Mouse (Mus musculus): ENCODE results near the gene Stxbp6. TPM values are rescaled to one million over a fixed set of nuclear protein-coding genes. Genes with fewer than 3 reads are reported as not detected.

Stxbp6 gene
- polyA plus RNA-seq, 1 experiment from 2014 or later, result 29.1 TPM

- H3K9ac ChIP-seq (replicated peaks; ENCODE audit: low read length), result no peak overlapping the region
- H3K27me3 ChIP-seq (ENCODE audit: insufficient read depth, low read length), result no peaks in the 10 kb centered on the region
- no peak overlapping the region for H3K4me3 ChIP-seq (ENCODE audit: low read length)
- H3K36me3 ChIP-seq (ENCODE audit: insufficient read depth, low read length), result no peaks in the 10 kb centered on the region
- H3K9me3 ChIP-seq (ENCODE audit: low read length), result no peaks in the 10 kb centered on the region
- 93% methylated on average over 2 of the region's 2 CpGs for WGBS
- H3K4me1 ChIP-seq (ENCODE audit: insufficient read depth, low read length), result no peaks in the 10 kb centered on the region
- no peak overlapping the region for H3K27ac ChIP-seq (ENCODE audit: low read length)
- no peak for ATAC-seq (ENCODE audit: low FRiP score, low TSS enrichment)
- no peak overlapping the region for H3K4me2 ChIP-seq (replicated peaks; ENCODE audit: low read depth, low read length)
These were observed 154.9 kb downstream of the Stxbp6 start for GRCm38 (mm10) chr12:44919613-44920012.

DNA sequence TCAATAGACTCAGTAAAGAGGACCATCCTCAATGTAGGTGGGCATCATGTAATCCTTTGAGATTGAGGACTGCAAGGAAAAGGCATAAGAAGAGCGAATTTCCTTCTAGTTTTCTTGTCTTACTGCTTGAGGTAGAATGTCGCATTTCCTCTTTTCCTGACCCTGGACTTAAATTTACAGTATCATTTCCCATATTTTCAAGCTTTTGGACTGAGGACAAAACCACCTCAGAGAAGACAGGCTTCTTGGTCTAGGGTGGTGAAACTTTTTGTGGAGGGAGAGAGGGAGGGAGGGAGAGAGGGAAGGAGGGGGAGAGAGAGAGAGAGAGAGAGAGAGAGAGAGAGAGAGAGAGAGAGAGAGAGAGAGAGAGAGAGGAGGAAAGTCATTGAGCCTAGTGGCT, 155.6 kb downstream of the Stxbp6 start:
- Histone ChIP-seq H3K27me3 (ENCODE audit: insufficient read depth, low read length) (no peaks in the 10 kb centered on the region), H3K9ac (replicated peaks; ENCODE audit: low read length) (no peak overlapping the region), H3K9me3 (ENCODE audit: low read length) (no peaks in the 10 kb centered on the region), H3K4me1 (ENCODE audit: insufficient read depth, low read length) (no peaks in the 10 kb centered on the region), H3K36me3 (ENCODE audit: insufficient read depth, low read length) (no peaks in the 10 kb centered on the region), H3K4me3 (ENCODE audit: low read length) (no peak overlapping the region), H3K4me2 (replicated peaks; ENCODE audit: low read depth, low read length) (no peak overlapping the region), H3K27ac (ENCODE audit: low read length) (no peak overlapping the region)
- no peak for ATAC-seq (ENCODE audit: low FRiP score, low TSS enrichment)
- WGBS, result 87% methylated on average over 2 of the region's 2 CpGs

- ATAC-seq (ENCODE audit: low FRiP score, low TSS enrichment), result no peak
- Histone ChIP-seq H3K4me3 (ENCODE audit: low read length) (no peak overlapping the region), H3K4me1 (ENCODE audit: insufficient read depth, low read length) (no peaks in the 10 kb centered on the region), H3K9me3 (ENCODE audit: low read length) (no peaks in the 10 kb centered on the region), H3K4me2 (replicated peaks; ENCODE audit: low read depth, low read length) (no peak overlapping the region), H3K27ac (ENCODE audit: low read length) (no peak overlapping the region), H3K27me3 (ENCODE audit: insufficient read depth, low read length) (no peaks in the 10 kb centered on the region), H3K36me3 (ENCODE audit: insufficient read depth, low read length) (no peaks in the 10 kb centered on the region), H3K9ac (replicated peaks; ENCODE audit: low read length) (no peak overlapping the region)
- 64% methylated on average over 4 of the region's 4 CpGs for WGBS
These were observed 160.7 kb downstream of the Stxbp6 start for GRCm38 (mm10) chr12:44913854-44914253.

GRCm38 (mm10) chr12:44908028-44908702, 166.3 kb downstream of the Stxbp6 start:
- H3K36me3 ChIP-seq (ENCODE audit: insufficient read depth, low read length), result no peaks in the 10 kb centered on the region
- H3K9ac ChIP-seq (replicated peaks; ENCODE audit: low read length), result no peak overlapping the region
- H3K4me3 ChIP-seq (ENCODE audit: low read length), result no peak overlapping the region
- H3K9me3 ChIP-seq (ENCODE audit: low read length), result no peaks in the 10 kb centered on the region
- H3K4me1 ChIP-seq (ENCODE audit: insufficient read depth, low read length), result no peaks in the 10 kb centered on the region
- H3K27me3 ChIP-seq (ENCODE audit: insufficient read depth, low read length), result no peaks in the 10 kb centered on the region
- no peak overlapping the region for H3K4me2 ChIP-seq (replicated peaks; ENCODE audit: low read depth, low read length)
- 72% methylated on average over 3 of the region's 3 CpGs for WGBS
- no peak for ATAC-seq (ENCODE audit: low FRiP score, low TSS enrichment)
- no peak overlapping the region for H3K27ac ChIP-seq (ENCODE audit: low read length)

- H3K4me2 ChIP-seq (replicated peaks; ENCODE audit: low read depth, low read length), result no peak overlapping the region
- H3K27me3 ChIP-seq (ENCODE audit: insufficient read depth, low read length), result no peaks in the 10 kb centered on the region
- no peak for ATAC-seq (ENCODE audit: low FRiP score, low TSS enrichment)
- H3K9ac ChIP-seq (replicated peaks; ENCODE audit: low read length), result no peak overlapping the region
- no peaks in the 10 kb centered on the region for H3K36me3 ChIP-seq (ENCODE audit: insufficient read depth, low read length)
- 82% methylated on average over 2 of the region's 2 CpGs for WGBS
- H3K9me3 ChIP-seq (ENCODE audit: low read length), result no peaks in the 10 kb centered on the region
- H3K4me1 ChIP-seq (ENCODE audit: insufficient read depth, low read length), result no peaks in the 10 kb centered on the region
- no peak overlapping the region for H3K4me3 ChIP-seq (ENCODE audit: low read length)
- H3K27ac ChIP-seq (ENCODE audit: low read length), result no peak overlapping the region
These were observed 168.5 kb downstream of the Stxbp6 start for GRCm38 (mm10) chr12:44906001-44906400.

DNA sequence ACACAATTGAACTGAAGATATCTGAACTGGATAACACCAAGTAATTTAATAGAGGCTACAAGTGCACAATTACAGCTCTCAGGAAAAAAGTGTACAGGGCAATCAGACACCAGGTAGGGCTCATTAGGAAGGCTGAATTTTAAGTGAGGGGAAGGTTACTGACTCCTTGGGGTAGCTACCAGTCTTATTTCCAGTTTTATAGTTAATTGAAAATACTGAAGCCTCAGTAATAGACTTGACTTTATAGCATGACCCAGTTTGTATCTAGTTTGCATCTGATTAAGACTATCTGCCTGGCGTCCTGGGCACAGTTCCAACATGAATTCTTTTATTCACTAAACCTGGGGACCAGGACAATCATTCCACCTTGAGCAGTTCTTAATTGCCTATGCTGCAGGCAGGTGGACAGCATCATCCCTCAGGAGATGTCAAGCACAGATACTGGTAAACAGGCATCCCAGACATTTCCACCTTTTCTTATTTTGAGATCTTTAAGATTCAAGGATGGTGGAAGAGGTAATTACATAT, 171.2 kb downstream of the Stxbp6 start:
- no peak overlapping the region for H3K4me3 ChIP-seq (ENCODE audit: low read length)
- no peak overlapping the region for H3K4me2 ChIP-seq (replicated peaks; ENCODE audit: low read depth, low read length)
- no peak for ATAC-seq (ENCODE audit: low FRiP score, low TSS enrichment)
- H3K27me3 ChIP-seq (ENCODE audit: insufficient read depth, low read length), result no peaks in the 10 kb centered on the region
- H3K27ac ChIP-seq (ENCODE audit: low read length), result no peak overlapping the region
- no peak overlapping the region for H3K9ac ChIP-seq (replicated peaks; ENCODE audit: low read length)
- H3K36me3 ChIP-seq (ENCODE audit: insufficient read depth, low read length), result no peaks in the 10 kb centered on the region
- H3K4me1 ChIP-seq (ENCODE audit: insufficient read depth, low read length), result no peaks in the 10 kb centered on the region
- 58% methylated on average over 1 of the region's 1 CpGs for WGBS
- H3K9me3 ChIP-seq (ENCODE audit: low read length), result no peaks in the 10 kb centered on the region

GRCm38 (mm10) chr12:44899173-44899870, 175.2 kb downstream of the Stxbp6 start:
- Histone ChIP-seq H3K4me3 (ENCODE audit: low read length) (no peak overlapping the region), H3K27ac (ENCODE audit: low read length) (no peak overlapping the region), H3K27me3 (ENCODE audit: insufficient read depth, low read length) (no peaks in the 10 kb centered on the region), H3K4me1 (ENCODE audit: insufficient read depth, low read length) (no peaks in the 10 kb centered on the region), H3K36me3 (ENCODE audit: insufficient read depth, low read length) (no peaks in the 10 kb centered on the region), H3K4me2 (replicated peaks; ENCODE audit: low read depth, low read length) (no peak overlapping the region), H3K9me3 (ENCODE audit: low read length) (no peaks in the 10 kb centered on the region), H3K9ac (replicated peaks; ENCODE audit: low read length) (no peak overlapping the region)
- WGBS, result 92% methylated on average over 5 of the region's 5 CpGs
- no peak for ATAC-seq (ENCODE audit: low FRiP score, low TSS enrichment)

DNA sequence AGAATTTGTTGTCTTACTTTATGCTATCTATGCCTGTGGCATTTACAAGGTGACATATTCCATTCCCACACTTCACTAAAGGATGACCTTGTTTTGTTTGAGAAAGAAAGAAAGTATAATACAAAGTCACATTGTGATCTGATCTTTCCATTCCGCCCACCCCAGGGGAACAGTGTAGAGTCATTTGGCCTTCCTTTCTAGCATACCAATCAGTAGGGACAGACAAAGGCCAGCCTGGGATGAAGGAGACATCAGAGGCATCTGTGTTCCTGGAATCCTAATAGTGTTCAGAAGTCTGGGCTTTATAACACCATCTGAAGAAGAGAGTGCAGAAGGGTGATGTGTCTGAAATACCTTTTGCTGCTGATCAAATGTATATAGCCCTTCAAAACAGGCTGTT, 178.0 kb downstream of the Stxbp6 start:
- Histone ChIP-seq H3K4me1 (ENCODE audit: insufficient read depth, low read length) (no peaks in the 10 kb centered on the region), H3K27me3 (ENCODE audit: insufficient read depth, low read length) (no peaks in the 10 kb centered on the region), H3K4me3 (ENCODE audit: low read length) (no peak overlapping the region), H3K9me3 (ENCODE audit: low read length) (no peaks in the 10 kb centered on the region), H3K27ac (ENCODE audit: low read length) (no peak overlapping the region), H3K4me2 (replicated peaks; ENCODE audit: low read depth, low read length) (no peak overlapping the region), H3K36me3 (ENCODE audit: insufficient read depth, low read length) (no peaks in the 10 kb centered on the region), H3K9ac (replicated peaks; ENCODE audit: low read length) (no peak overlapping the region)
- ATAC-seq (ENCODE audit: low FRiP score, low TSS enrichment), result no peak
- 92% methylated on average over 1 of the region's 1 CpGs for WGBS

- WGBS, result 87% methylated on average over 6 of the region's 6 CpGs
These were observed 184.7 kb downstream of the Stxbp6 start for GRCm38 (mm10) chr12:44889677-44890393.

DNA sequence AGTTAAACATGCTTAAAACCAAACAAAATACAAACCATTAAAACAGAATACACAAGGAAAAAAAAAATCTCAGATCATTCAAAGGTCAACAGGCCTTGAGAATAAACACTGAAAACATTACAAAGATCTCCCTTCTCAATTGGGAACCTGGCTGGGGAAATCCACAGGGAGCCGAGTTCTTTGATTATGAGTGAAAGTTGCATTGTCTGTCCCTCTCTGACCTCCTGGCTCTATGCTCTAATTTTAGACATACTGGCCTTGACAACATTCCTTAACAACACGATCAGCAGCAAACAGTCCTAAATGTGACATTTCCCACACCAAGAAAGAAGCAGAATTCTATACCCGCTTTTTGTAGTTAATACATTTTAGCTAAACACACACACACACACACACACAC, 187.7 kb downstream of the Stxbp6 start:
- Histone ChIP-seq H3K4me3 (ENCODE audit: low read length) (no peak overlapping the region), H3K4me1 (ENCODE audit: insufficient read depth, low read length) (no peaks in the 10 kb centered on the region), H3K36me3 (ENCODE audit: insufficient read depth, low read length) (no peaks in the 10 kb centered on the region), H3K27me3 (ENCODE audit: insufficient read depth, low read length) (no peaks in the 10 kb centered on the region), H3K4me2 (replicated peaks; ENCODE audit: low read depth, low read length) (no peak overlapping the region), H3K9me3 (ENCODE audit: low read length) (no peaks in the 10 kb centered on the region), H3K27ac (ENCODE audit: low read length) (no peak overlapping the region), H3K9ac (replicated peaks; ENCODE audit: low read length) (no peak overlapping the region)
- no peak for ATAC-seq (ENCODE audit: low FRiP score, low TSS enrichment)
- WGBS, result 62% methylated on average over 3 of the region's 3 CpGs

More at GRCm38 (mm10) chr12:44889677-44890393, 184.7 kb downstream of the Stxbp6 start:
- Histone ChIP-seq H3K4me2 (replicated peaks; ENCODE audit: low read depth, low read length) (no peak overlapping the region), H3K4me3 (ENCODE audit: low read length) (no peak overlapping the region), H3K27ac (ENCODE audit: low read length) (no peak overlapping the region), H3K27me3 (ENCODE audit: insufficient read depth, low read length) (no peaks in the 10 kb centered on the region), H3K9ac (replicated peaks; ENCODE audit: low read length) (no peak overlapping the region), H3K36me3 (ENCODE audit: insufficient read depth, low read length) (no peaks in the 10 kb centered on the region), H3K4me1 (ENCODE audit: insufficient read depth, low read length) (no peaks in the 10 kb centered on the region), H3K9me3 (ENCODE audit: low read length) (no peaks in the 10 kb centered on the region)
- ATAC-seq (ENCODE audit: low FRiP score, low TSS enrichment), result no peak
